Mouse (Mus musculus) stomach, embryonic 14.5 days (tissue): Measurements from ENCODE around the gene Smim5. TPM values are rescaled to one million over a fixed set of nuclear protein-coding genes. Genes with fewer than 3 reads are reported as not detected.

Experiments used
- ATAC-seq: fragments of 200-750 bp; cut with Nextera tagmentation; 2 replicates; pipeline ENCODE4 v1.8.0; 2017; ENCODE audit warnings: low read depth, moderate TSS enrichment; ENCODE audit not compliant: insufficient number of reproducible peaks, insufficient read depth, low FRiP score
- H3K27ac ChIP-seq: fragments of 300-500 bp; sonication (generic); 2 replicates; pipeline ENCODE4 v1.5.1; 2014; ENCODE audit warnings: mild to moderate bottlenecking, low read length, moderate library complexity, mixed read lengths
- H3K27me3 ChIP-seq: fragments of 300-500 bp; sonication (generic); 2 replicates; pipeline ENCODE4 v1.6.1; 2014; ENCODE audit warnings: low read length, control low read depth, mixed read lengths; ENCODE audit not compliant: control insufficient read depth, insufficient read depth
- H3K36me3 ChIP-seq: fragments of 300-500 bp; sonication (generic); 2 replicates; pipeline ENCODE4 v1.6.1; 2014; ENCODE audit warnings: mild to moderate bottlenecking, control low read depth, low read length, moderate library complexity, mixed read lengths; ENCODE audit not compliant: control insufficient read depth, insufficient read depth
- H3K4me1 ChIP-seq: fragments of 300-500 bp; sonication (generic); 2 replicates; pipeline ENCODE4 v1.6.1; 2014; ENCODE audit warnings: low read length, control low read depth, mixed read lengths; ENCODE audit not compliant: control insufficient read depth, insufficient read depth
- H3K4me2 ChIP-seq: fragments of 300-500 bp; sonication (generic); replicated peaks from 2 replicates; pipeline ENCODE4 v1.6.1; 2014; ENCODE audit warnings: low read depth, low read length, control low read depth
- H3K4me3 ChIP-seq: fragments of 300-500 bp; sonication (generic); 2 replicates; pipeline ENCODE4 v1.5.1; 2014; ENCODE audit warnings: low read depth, low read length, control low read depth
- H3K9ac ChIP-seq: fragments of 300-500 bp; sonication (generic); replicated peaks from 2 replicates; pipeline ENCODE4 v1.6.1; 2014; ENCODE audit warnings: low read depth, mild to moderate bottlenecking, control low read depth, low read length, moderate library complexity, mixed read lengths
- H3K9me3 ChIP-seq: fragments of 300-500 bp; sonication (generic); 2 replicates; pipeline ENCODE4 v1.6.1; 2016; ENCODE audit warnings: low read depth, low read length, control low read depth; ENCODE audit not compliant: control insufficient read depth
- WGBS: fragments of 180-500 bp; shearing (Covaris S2); extraction: QIAGEN DNeasy Blood & Tissue Kit; methylation state at CpG from one replicate; pipeline ENCODE4 v1.1.7; 2014; 5-methylcytosine and 5-hydroxymethylcytosine counted together
- polyA plus RNA-seq: library from polyadenylated mRNA; unstranded; fragments of >200 nt; fragmentation: Nextera tagmentation; extraction: Ambion mirVana; gene quantifications from 2 replicates; pipeline ENCODE4 v1.2.1, GENCODE M21; 2014

Gene Smim5
- polyA plus RNA-seq, 1 experiment from 2014 or later: 2.1 TPM

DNA sequence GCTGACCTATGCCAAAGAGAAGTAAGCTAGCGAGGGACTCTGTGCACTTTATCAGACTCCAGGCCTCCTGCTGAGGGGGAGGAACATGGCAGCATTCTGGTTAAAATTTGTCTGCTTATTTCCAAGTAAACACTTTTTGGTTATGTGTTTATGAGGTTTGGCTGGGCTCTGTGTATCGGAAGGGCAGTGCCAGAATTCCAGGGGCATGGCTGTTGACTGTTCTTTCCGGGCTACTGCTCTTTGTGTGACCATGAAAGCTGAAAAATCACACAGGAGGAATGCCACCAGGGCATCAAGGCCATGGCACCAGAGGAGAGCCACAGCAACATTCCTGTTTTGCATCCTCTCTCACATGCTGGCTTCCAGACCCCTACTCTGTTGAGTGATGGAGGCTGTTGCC lies 6.3 kb downstream of the Smim5 start:
- H3K27ac ChIP-seq: peak overlapping the region; percentile 81; the same call in 1 of the 2 replicates
- H3K4me3 ChIP-seq: no peak overlapping the region
- H3K27me3 ChIP-seq: no peaks in the 10 kb centered on the region
- 0 out of 2 replicates have a peak, but pooled peaks cover 5% of the 10 kb centered on the region for H3K36me3 ChIP-seq
- no peak overlapping the region for H3K4me2 ChIP-seq
- no peaks in the 10 kb centered on the region for H3K9me3 ChIP-seq
- 82% methylated on average over 3 of the region's 3 CpGs for WGBS
- no peak for ATAC-seq
- no peak overlapping the region for H3K9ac ChIP-seq
- H3K4me1 ChIP-seq: peaks cover 27% of the 10 kb centered on the region

DNA sequence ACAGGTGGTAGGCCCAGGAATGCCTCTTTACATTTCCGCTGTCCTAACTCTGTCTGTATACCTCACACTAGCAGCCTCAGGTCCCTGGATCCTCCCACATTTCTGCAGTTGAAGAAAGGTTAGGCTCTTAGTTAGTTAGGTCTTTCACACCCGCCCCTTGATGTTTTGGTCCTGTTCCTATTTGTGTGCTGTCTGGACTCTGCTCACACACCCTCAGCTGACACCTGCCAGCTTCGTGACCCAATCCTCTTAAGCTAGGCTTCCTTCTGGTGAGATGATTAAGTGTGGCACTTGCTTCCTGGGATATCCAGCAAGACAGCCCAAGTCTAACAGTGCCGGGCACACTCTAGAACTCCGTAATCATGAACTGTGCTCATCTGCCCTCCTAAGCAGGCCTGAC lies 6.8 kb downstream of the Smim5 start:
- Histone ChIP-seq H3K4me1 (peaks cover 27% of the 10 kb centered on the region), H3K4me3 (no peak overlapping the region), H3K9ac (no peak overlapping the region), H3K36me3 (0 out of 2 replicates have a peak, but pooled peaks cover 5% of the 10 kb centered on the region), H3K27ac (no peak overlapping the region), H3K4me2 (no peak overlapping the region), H3K9me3 (no peaks in the 10 kb centered on the region), H3K27me3 (no peaks in the 10 kb centered on the region)
- no peak for ATAC-seq
- 87% methylated on average over 5 of the region's 5 CpGs for WGBS

DNA sequence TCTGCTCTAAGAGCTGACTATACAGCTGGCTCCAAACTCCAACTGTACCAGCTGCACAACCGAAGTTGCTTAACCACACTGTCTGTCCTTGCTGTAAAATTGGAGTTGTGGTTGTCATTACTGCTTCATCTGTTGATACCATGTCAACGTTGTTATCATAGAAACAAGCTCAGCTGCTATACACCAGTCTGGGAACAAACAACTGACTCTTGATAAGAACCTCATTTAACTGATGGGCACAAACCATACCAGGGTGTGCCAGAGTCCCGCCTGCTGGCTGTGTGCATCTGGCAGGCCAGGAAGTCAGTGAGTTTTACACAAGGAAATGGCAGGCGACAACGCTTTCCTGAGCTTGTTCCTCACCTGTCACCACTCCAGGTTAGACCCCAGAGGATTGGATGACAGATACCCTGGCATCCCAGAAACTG lies 11.4 kb downstream of the Smim5 start:
- Histone ChIP-seq H3K9ac (no peak overlapping the region), H3K9me3 (no peaks in the 10 kb centered on the region), H3K4me1 (0 out of 2 replicates have a peak, but pooled peaks cover 3% of the 10 kb centered on the region), H3K27ac (peak overlapping the region; percentile 93), H3K4me2 (no peak overlapping the region; the same call in 1 of the 2 replicates), H3K36me3 (peaks cover 13% of the 10 kb centered on the region; the same call in 1 of the 2 replicates), H3K4me3 (no peak overlapping the region), H3K27me3 (no peaks in the 10 kb centered on the region)
- 80% methylated on average over 5 of the region's 5 CpGs for WGBS
- ATAC-seq: peak; percentile 46; the same call in 1 of the 2 replicates

DNA sequence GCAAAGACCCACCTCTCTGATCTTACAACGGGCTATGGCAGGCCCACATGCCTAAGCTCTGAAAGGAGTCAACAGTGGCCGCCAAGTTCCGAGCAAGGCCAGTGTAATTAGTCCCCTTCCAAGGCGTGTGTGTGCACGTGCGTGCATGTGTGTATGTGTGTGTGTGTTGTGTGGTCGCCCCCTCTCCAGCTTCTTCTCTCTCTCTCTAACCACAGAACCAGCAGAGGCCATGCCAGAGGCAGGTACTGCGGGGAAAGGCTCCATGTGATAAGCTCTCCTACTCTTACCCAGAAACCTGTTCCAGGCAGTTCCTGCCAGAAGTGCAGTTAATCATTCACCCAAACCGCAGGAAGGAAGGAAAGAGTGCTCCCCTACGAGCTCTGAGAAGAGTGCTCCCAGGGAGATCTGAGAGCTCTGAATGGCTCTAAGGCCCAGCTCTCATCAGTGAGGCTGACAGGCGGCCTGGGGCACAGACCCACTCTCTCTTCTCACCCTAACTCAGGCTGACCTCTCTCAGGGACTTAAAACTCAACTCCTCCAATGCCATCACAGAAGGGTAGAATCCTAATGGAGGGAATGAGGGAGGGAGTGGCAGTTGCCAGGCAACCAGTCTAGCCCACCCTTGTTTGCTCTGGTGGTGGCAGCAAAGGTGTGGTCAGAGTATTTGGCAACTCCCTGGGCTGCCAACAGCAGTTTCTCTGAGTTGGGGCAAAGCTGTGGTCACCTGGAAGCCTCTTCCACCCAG lies 12.0 kb downstream of the Smim5 start, which contains the start of gene Smim6:
Gene Smim6 (plus strand): TSS at position 386 of the 745 bp plus-strand sequence.
- H3K27me3 ChIP-seq: no peaks in the 10 kb centered on the region
- H3K4me2 ChIP-seq: peak within 1 kb of the TSS; percentile 25
- H3K9me3 ChIP-seq: no peaks in the 10 kb centered on the region
- peak; percentile 87 for ATAC-seq
- peaks cover 14% of the 10 kb centered on the region; the same call in 1 of the 2 replicates for H3K36me3 ChIP-seq
- WGBS: 62% methylated on average over 11 of the region's 11 CpGs
- H3K9ac ChIP-seq: 0 out of 2 replicates have a peak within 1 kb of the TSS, but pooled peaks have one; percentile 11
- H3K4me3 ChIP-seq: peak within 1 kb of the TSS; percentile 10
- H3K4me1 ChIP-seq: no peaks in the 10 kb centered on the region
- peak within 1 kb of the TSS; percentile 93 for H3K27ac ChIP-seq

DNA sequence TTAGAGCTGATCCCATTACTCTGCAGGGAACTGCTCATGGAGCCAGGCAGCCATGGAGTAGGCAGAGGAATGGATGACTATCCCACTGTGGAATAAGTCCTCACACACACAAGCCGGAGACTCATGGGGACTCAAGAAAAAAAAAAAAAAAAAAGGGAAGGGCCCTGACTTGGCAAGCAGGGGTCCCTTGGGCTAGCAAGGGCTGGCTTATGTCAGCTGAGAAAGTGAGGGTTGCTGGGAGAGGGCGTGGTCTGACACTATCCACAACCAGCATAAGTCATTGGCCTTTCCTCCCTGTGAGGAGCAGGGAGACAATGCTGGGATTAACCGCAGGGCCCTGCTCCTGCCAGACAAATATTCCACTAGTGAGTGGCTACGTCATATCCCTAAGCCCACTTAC lies 16.8 kb downstream of the Smim5 start:
- no peak overlapping the region for H3K4me2 ChIP-seq
- H3K9me3 ChIP-seq: no peaks in the 10 kb centered on the region
- no peak for ATAC-seq
- no peak overlapping the region for H3K4me3 ChIP-seq
- H3K9ac ChIP-seq: no peak overlapping the region
- peaks cover 9% of the 10 kb centered on the region; the same call in 1 of the 2 replicates for H3K36me3 ChIP-seq
- no peak overlapping the region for H3K27ac ChIP-seq
- 86% methylated on average over 4 of the region's 4 CpGs for WGBS
- H3K4me1 ChIP-seq: no peaks in the 10 kb centered on the region
- H3K27me3 ChIP-seq: no peaks in the 10 kb centered on the region

DNA sequence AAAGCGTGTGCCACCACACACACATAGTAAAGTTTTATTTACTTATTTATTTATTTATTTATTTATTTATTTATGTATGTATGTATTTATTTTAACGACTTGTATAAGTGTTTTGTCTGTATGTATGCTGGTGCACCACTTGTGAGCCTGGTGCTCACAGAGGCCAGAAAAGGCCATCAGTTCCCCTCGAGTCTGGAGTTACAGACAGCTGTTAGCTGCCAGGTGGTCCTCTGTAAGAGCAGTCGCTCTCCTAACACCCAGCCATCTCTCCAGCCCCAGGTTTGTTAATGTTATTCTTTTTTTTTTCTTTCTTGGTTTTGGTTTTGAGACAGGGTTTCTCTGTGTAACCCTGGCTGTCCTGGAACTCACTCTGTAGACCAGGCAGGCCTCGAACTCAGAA lies 18.9 kb downstream of the Smim5 start:
- Histone ChIP-seq H3K27me3 (no peaks in the 10 kb centered on the region), H3K36me3 (peaks cover 17% of the 10 kb centered on the region; the same call in 1 of the 2 replicates), H3K27ac (no peak overlapping the region), H3K4me1 (no peaks in the 10 kb centered on the region), H3K4me3 (no peak overlapping the region), H3K4me2 (no peak overlapping the region), H3K9me3 (no peaks in the 10 kb centered on the region), H3K9ac (no peak overlapping the region)
- WGBS: 79% methylated on average over 5 of the region's 5 CpGs
- no peak for ATAC-seq

DNA sequence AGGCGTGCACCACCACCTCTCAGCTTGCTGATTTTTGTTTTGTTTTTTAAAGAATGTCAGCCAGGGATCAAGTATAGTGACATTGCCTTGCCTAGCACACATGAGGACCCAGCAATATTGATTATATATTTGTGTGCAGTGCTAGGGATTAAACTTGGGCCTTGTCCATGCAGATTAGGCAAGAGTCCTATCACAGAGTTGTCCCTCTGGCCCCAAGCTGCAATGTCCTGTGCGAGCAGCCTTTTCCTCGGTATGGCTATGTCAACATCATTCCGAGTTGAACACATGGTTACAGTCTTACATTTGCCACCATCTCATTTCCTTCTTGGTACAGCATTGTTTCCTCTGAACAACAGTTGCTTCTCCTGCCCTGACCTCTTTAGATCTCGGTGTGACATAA lies 19.3 kb downstream of the Smim5 start:
- Histone ChIP-seq H3K27ac (no peak overlapping the region), H3K9ac (no peak overlapping the region), H3K36me3 (peaks cover 18% of the 10 kb centered on the region; the same call in 1 of the 2 replicates), H3K4me1 (no peaks in the 10 kb centered on the region), H3K27me3 (no peaks in the 10 kb centered on the region), H3K9me3 (no peaks in the 10 kb centered on the region), H3K4me3 (no peak overlapping the region), H3K4me2 (no peak overlapping the region)
- WGBS: 87% methylated on average over 5 of the region's 5 CpGs
- no peak for ATAC-seq

DNA sequence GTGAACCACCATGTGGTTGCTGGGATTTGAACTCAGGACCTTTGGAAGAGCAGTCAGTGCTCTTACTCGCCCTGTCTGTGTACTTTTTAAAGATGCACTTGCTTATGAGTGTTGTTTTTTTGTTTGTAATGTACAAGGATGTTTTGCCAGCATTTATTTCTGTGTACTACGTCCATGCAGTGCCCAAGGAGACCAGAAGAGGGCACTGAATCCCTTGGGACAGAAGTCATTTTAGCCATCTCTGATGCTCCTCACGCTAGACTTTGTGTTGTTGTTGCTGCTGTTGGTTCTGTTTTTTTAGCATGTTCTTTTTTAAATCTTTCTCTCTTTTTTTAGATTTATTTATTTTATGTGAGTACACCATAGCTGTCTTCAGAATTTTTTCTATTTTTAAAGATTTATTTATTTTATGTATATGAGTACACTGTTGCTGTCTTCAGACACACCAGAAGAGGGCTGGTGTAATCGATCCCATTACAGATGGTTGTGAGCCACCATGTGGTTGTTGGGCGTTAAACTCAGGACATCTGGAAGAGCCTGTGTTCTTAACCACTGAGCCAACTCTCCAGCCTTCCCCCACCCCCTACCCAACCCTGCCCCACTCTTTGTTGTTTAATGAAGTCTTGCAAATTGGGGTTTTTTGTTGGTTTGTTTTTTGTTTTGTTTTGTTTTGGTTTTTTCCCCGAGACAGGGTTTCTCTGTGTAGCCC lies 20.5 kb downstream of the Smim5 start:
- 49% methylated on average over 6 of the region's 6 CpGs for WGBS
- no peak overlapping the region for H3K4me2 ChIP-seq
- no peak for ATAC-seq

More for the DNA sequence above, 20.5 kb downstream of the Smim5 start:
- no peak overlapping the region for H3K4me3 ChIP-seq
- H3K9me3 ChIP-seq: no peaks in the 10 kb centered on the region
- H3K27ac ChIP-seq: no peak overlapping the region
- no peaks in the 10 kb centered on the region for H3K4me1 ChIP-seq
- no peaks in the 10 kb centered on the region for H3K27me3 ChIP-seq
- peaks cover 18% of the 10 kb centered on the region; the same call in 1 of the 2 replicates for H3K36me3 ChIP-seq
- H3K9ac ChIP-seq: no peak overlapping the region
